Mouse (Mus musculus) gastrocnemius, adult 18-20 months (tissue): Measurements from ENCODE around the gene Zbtb21. TPM values are rescaled to one million over a fixed set of nuclear protein-coding genes. Genes with fewer than 3 reads are reported as not detected.
"Not testable (repeated sequence)": the region's sequence is repeated elsewhere in the genome, so short reads cannot be mapped to it uniquely, and the experiment has no call there.

ENCODE experiments used
- DNase-seq: peaks from one replicate; pipeline ENCODE4 v3.0.0; 2021; ENCODE audit warnings: low spot score
- long read RNA-seq, 2 experiments: library from polyadenylated mRNA; stranded (forward); transcript quantifications; one replicate each; pipeline ENCODE4 v2.0.0; 2021
- total RNA-seq, 2 experiments: library from RNA; stranded (reverse); gene quantifications; 2 replicates each; pipeline ENCODE4 v1.2.3; 2021

Gene Zbtb21
- total RNA-seq = 10 to 100 TPM in 1 of 2 experiments, 1 to 10 TPM in 1; 6.3 to 11.9 TPM
- long read RNA-seq, experiment 1, full-length matches to known transcripts = 2 of 7 reads
- long read RNA-seq, experiment 1, partial matches to known transcripts = 1 of 7 reads
- long read RNA-seq, experiment 1, other reads (novel, unspliced or antisense) = 4 of 7 reads
- long read RNA-seq, experiment 2, partial matches to known transcripts = 0 of 1 reads
- long read RNA-seq, experiment 2, other reads (novel, unspliced or antisense) = 1 of 1 reads

DNA sequence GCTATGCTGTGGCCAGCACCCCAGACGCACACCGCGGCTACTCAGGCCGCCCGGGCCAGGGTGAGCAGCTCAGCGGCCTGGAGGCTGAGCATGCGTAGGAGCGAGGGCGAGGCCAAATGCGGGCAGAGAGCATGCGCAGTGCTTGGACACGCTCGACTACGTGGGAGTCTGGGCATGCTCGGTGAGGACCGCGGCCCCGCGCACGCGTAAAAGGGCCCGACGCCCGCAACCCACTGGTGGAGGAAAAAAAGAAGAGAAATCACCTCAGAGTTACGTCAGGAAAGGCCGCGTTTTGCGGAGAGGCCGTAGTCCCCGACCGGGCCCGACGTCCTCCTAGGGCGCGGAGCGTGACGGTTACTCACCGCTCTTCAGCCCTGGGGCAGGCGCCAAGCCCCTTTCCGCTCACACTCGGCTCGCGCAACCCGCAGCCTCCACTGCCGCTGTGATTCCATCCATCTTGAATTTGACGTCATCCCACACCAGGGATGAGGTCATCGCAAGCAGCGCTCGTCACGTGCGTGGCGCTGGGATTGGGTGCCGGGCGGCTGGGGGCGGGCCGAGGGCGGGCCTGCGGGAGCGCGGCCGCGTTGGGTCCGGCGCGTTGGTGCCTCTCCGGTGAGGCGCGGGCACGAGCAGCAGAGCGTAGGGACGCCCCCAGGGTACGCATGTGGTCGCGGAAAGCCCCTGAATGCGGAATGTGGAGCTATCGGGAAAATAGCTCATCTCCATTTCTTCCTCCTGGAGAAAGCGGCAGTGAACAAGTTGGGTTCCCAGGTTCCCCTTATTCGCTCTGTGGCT lies at the start of gene Zbtb21, which contains the start of gene C2cd2:
Gene Zbtb21, minus strand, starts transcription at position 472 of the 798 bp plus-strand sequence.
Gene C2cd2, minus strand, starts transcription at position 448 of the 798 bp plus-strand sequence.
- DNase-seq = peak; percentile 96

DNA sequence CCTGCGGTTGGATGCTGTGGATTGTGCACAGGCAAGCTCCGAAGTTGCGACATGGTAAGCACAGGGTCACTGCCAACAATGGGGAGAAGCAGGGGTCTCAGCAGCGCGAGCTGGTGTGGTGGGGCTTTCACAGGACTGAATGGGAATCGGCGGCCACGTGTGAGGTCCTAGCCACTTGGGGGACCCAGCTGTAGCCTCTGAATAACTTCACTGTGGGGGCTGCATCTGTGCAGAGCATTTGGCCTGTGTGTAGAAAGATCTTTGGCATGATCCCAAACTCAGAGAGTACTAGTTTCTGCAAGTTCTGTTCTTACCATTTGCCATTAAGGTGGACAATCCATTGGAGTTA lies 34.9 kb upstream of the Zbtb21 start:
- not testable (repeated sequence) for DNase-seq

DNA sequence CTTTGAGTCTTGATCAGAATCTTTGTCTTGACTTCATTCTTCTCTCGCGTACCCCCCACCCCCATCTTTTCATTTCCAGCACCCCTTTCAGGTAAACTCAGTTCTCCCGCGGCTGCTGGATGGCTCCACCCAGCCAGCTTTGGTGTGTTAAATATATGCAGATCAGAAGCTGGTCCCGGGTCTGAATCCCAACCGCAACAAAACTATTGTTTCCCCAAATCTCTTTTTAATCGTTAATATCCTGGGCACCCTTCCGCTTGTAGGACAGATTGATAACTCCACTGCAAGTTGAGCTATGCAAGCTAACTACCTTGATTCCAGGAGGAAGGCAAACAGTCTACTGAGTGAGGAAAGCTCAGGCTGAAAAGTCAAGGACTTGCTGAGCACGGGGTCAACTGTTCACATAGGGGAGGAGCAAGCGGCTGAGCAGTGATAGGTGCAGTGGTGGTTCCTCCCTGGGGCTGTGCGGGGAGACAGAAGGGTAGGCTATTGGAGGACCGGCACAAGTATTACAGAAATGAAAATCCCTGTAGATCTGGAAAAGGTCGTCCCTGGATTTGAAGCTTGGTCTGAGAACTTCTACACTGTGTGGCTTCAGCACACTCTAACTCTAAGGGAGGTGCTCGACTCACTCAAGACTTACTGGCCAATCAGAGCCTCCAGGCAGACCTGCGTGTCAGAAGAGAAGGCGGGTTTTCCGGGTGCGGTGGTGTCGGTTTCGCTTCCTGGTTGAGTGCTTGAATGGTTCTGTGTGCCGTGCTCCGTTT lies 34.4 kb upstream of the Zbtb21 start, which contains the start of gene B230307C23Rik:
Gene B230307C23Rik, plus strand, starts transcription at position 700 of the 767 bp plus-strand sequence.
- DNase-seq = peak; percentile 84

DNA sequence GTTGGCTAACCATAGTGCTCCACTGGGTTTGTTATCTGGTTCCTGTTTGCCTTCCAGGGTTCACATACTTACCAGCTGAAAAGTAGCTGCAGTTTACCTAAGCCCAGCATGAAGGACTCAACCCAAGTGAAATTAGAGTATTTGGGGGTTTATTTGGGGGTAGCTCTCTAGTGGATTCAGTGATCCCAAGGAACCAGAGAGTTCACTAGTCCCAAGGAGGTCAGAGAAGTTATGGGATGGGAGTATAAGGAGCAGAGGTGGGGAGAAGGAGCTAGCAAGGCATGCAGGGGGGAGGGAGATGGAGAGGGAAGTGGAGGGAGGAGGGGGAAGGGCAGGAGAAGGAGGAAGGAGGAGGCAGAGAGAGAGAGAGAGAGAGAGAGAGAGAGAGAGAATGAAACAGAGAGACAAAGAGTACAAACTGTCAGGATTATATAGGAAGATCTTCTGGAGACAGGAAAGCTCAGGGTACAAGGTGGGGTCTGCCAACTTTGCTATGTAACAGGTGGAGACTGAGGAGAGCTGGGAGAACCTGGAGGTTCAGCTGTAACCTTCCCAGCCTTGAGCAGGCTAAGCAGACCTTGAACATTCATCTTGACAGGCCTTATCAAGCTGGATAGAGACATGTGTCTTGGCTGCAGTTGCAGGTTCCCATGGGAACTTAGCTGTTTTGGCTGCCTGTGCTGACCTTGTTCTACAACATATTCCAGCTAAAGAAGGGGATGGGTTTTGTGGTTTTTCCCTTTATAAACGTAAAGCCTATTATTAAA lies 33.6 kb upstream of the Zbtb21 start:
- peak; percentile 12 for DNase-seq

DNA sequence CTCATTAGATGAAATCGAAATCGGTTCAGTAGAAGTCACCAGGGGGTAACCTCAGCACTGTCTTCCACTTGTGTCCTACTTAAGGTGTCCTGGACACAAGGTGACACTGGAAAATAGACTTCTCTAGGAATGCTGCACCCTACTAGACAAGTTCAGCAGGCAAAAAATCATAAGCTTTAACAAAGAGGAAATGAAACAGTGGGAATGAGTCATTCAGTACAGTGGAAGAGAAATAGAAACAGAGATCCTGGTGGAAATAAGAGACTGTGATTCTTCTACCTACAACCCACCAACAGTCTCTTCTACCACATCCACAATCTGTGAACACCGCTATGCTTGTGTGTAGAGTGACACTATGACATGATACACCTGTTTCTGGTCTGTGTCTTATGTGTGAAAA lies 30.1 kb upstream of the Zbtb21 start:
- not testable (repeated sequence) for DNase-seq

DNA sequence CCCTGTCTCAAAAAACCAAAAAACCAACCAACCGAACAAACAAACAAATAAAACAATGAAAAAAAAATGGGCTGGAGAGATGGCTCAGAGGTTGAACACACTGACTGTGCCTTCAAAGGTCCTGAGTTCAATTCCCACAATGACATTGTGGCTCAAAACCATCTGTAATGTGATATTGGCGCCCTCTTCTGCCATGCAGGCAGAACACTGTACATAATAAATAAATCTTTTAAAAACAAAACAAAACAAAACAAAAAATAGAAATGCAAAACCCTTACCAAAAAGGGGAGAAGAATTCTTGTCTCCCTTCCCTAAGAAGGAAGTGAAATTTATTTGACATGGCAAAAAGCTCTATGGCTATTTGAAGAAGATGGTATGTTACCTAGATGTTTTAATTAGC lies 29.1 kb upstream of the Zbtb21 start:
- no peak for DNase-seq

DNA sequence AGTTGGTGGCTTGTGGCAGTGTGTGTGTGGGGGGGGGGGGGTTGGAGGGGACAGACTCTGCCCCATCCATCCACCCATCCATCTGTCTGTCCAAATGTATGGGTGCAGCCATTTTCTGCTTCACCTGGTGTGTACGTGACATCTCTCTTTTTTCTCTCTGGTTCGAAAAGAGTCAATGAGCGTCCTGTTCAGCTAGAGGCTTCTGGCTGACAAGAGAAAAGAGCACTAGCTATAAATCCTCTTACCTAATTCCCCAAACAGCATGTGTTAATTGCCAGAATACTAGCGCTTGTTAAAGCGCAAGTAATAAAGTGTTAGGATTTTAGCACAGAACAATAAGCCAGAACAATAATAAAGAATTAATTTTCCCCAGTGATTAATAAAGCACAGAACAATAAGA lies 22.2 kb upstream of the Zbtb21 start:
- DNase-seq = no peak

DNA sequence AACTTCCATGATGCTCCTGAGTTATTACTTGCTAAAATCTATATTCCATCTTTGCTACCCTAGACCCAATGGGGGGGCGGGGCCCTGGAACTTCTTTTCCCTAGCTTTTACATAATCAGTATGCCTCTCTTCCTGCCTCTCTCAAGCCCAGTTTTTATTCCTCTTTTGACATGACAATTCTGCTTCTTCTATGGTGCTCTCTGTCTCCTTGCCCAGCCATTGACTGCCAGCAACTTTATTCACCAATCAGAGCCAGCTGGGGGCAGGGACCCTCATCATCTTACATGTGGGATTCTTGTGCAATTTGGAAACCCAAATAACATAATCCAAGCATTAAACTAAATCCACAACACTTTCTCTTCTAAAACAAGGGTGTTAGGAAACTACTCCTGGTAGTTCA lies 18.9 kb upstream of the Zbtb21 start:
- DNase-seq = no peak

DNA sequence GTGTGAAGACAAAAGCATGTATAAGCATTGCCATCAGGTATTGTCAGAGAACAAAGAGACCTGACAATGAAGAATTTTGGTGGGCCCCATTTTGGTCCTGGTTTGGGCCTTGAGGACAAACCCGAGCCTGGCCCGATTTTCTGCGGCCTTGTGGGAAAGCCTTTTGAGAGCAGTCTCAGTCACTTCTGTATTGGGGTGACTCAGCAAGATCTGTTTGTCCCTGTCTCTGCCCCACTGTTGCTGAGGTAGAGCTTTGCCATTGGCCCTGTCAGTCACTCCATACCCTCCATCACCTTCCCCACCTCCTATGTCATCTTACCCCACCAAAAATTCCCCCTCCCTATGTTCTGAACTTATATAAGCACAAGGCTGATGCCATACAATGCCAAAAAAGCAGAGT lies 15.3 kb upstream of the Zbtb21 start:
- no peak for DNase-seq

DNA sequence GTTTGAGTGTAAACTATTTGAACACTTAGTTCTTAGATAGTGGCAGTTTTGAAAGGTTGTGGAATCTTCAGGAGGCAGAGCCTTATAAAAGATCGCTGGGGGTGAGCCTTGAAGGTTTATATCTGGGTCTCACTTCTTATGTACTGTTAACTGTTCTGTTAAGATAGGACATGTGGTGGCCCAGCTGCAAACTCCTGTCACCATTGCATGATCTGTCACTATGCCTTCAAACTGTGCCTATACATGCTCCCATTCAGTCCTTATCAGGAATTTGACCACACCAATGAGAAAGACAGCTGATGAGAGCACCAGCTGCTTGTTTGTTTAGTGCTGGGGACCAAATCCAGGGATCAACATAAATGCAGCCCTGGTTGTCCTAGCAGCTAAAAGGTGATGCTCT lies 14.9 kb upstream of the Zbtb21 start:
- no peak for DNase-seq

DNA sequence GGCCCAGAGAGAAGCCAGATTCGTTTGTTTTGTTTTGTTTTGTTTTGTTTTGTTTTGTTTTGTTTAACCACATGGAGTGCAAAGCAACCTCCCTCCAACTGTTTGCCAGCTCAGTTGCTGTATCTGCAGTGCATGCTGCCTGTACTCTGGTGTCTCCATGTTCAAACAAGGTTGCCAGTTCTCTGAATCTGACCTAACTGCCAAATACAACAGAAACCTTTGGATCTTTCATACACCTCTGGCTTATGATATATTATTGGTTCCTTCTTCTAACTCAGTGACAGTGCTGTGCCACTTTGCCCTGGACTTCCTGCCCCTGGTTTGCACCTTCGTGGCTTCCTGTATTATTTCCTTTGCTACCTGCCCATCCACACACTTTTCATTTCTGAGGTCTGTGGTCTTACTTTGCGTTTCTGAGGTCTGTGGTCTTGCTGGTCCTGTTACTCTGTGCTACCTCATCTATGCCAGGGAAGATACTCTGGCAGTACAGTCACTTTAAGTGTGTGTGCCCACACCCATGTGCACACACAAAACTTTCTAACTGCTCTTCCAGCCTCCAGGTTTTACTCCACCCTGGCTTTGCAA lies 1.6 kb upstream of the Zbtb21 start:
- DNase-seq = no peak

DNA sequence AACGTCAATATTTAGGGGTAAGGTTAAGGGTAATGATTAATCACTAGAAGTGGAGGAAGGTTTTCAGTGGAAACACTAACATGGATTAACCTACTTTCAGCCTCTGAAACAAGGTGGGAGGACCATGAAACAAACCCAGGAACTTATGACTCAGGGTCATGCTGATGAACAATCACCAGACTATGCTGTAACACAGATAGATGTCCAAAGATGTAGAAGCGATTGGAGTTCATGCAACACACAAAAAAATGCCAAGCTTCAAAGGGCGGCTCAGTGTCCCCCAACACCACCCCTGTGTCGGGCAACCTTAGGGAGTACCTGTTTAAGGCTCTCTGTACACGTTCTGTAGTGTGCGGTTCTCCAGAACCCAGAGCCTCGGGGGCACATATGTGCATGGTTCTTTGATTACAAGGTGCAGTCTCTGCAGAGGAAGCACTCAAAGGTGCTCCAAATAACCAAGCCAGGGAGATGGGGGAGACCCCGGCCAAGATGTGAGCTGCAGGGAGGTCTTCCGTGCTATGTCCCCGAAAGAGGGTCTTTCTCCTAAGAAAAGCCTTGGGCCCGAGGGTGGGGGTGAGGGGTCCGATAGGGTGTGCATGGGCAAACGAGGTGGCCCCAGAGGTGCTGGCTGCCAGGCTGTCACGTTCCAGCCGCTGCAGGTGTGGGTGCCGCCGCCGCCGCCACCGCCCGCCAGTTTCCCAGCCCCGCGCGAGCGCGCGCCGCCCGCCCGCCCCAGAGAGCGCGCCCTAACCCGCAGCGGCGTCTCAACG lies 856 bp downstream of the Zbtb21 start:
- no peak for DNase-seq

DNA sequence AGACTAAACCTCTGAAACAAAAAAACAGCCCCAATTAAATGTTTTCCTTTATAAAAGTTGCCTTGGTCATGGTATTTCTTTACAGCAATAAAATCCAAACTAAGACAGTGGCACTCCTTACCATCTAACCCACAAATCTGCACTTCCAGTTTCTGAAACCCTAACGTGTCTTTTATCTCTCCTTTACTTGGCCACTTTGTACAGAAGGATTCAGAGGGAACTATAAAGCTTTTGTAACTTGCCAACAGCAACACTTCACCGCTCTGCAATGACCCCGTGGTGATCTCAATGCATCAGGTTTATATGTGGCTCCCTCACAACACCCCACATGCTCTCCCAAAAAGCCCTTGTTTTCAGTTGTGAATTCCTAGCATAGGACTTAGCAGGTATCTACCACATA lies 2.1 kb downstream of the Zbtb21 start:
- DNase-seq = no peak

DNA sequence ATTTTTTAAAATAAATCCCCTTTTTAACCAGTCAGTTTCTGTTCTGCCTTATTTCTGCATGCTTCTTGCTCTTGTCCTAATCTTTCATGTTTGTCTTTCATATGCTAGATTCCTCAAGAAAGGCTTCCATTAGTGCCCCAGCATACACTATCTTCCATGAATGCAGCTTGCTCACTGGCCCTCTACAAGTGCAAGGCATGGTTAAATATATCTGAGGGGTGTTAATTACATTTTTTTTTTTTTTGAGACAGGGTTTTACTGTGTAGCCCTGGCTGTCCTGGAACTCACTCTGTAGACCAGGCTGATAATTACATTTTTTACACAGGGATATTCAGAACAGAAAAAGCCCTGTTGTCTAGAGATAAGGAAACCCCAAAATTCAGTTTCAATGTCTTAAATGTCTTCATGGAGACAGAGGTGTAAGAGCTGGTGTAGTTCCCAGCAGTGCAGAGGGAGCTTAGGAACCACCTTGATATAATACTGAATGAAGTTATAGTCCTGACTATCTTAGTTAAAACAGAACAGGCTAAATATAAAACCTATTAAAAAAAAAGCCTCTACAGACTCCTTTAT lies 3.9 kb downstream of the Zbtb21 start:
- DNase-seq = no peak

DNA sequence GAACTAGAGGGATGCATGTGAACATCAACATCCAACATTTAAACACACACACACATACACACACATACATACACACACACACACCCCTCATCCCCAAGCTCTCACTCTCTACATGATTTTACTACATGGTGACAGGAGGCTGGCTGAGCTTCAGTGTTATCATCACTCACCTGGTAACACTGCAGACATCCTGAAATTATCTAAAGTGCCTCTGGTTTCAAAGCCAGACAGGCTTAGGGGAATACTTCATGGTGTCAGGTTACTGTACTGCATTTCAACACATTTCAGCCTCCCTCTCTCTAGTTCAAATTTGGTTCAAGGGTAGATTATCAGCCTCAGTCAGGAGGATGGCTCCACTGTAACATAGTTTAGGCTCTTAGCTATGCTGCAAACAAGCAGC lies 4.8 kb downstream of the Zbtb21 start:
- no peak for DNase-seq

DNA sequence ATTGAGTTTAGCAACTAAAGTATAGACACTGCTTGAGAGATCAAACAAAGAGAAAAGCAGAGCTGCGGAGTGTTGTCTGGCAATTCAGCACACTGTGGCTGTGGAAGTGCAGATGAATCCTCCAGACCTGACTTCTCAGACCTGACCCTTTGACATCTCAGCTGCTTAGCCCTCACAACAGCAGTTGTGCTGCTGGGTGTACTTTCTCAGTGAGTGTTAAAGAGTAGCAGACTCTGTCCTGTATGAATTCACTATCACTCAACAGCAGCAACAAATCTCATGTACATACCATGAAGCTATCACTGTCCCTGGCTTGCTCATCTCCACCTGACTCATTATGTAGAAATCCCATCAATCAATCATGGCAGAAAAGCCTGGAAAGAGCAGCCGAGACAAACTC lies 6.4 kb downstream of the Zbtb21 start:
- DNase-seq = no peak

DNA sequence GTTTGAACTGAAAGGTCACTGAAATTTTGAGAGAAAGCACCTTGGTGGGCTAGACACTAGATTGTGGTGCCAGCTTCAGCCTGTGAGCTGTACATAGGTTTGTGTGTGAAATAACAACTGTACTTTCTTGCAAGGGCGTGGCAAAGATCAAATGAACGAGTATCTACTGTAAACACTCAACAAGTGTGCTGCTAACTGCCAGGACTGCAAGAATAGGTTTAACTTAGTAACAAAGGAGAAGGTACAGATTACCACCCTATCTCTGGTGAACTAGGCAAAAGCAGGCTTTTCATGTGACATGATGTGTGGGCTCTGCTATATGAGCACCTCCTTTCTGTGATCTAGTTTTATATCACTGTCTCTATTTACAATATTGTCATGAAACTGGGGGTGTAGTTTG lies 9.1 kb downstream of the Zbtb21 start:
- DNase-seq = no peak

DNA sequence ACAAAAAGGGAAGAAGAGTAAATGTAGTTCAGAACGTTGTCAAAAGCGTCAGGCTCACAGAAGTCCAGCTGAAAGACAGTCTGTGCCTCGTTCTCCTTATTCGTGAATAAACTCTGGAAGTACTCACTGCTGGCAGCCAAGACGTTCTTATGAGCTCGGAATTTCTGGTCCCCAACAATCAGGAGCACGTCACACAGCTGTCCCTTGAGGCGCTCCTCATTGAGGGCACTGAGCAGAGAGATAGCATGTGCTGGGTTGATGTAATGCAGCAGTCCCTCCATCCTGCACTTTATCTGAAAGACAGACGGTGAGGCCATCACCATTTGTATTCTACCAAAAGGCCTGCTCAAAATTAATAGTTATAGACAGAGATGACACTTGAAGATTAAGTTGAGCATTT lies 9.6 kb downstream of the Zbtb21 start:
- no peak for DNase-seq

DNA sequence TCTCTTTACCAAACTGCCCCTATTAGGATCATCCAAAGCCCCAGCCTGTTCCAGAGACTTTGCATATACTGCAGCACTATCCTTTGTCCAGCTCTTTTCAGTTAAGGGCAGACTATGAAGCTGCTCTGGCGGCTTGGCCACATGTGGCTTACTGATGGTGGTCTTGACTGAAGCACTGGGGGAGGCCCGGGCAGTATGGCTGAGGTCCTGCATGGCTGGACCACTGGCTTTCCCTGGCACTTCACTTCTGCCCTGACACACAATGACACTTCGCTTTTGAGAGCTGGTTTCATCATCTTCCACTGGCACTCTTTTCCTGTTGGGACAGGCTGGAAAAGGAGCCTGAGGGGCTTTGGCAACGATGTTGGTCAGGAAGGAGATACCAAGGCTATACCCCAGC lies 10.1 kb downstream of the Zbtb21 start:
- no peak for DNase-seq

DNA sequence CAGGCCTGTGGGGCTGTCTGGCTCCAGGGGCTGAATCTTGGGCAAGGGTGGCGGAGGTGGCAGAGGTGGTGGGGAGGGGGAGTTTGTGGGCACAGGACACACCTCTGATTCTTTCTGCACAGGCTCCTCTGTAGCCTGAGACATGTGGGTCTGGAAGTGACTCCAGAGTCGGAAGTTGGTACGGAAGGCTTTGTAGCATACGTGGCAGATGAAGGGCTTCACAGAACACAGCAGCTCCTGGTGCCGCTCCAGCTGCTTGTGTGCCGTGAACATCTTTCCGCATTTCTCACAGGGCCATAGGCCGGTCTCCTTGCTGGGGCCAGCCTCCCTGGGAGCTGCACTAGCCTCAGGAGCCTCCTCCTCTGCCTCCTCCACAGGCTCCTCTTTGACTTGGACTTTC lies 12.4 kb downstream of the Zbtb21 start:
- DNase-seq = no peak
